Mouse (Mus musculus): Measurements from ENCODE around the gene Sf1.

DNA sequence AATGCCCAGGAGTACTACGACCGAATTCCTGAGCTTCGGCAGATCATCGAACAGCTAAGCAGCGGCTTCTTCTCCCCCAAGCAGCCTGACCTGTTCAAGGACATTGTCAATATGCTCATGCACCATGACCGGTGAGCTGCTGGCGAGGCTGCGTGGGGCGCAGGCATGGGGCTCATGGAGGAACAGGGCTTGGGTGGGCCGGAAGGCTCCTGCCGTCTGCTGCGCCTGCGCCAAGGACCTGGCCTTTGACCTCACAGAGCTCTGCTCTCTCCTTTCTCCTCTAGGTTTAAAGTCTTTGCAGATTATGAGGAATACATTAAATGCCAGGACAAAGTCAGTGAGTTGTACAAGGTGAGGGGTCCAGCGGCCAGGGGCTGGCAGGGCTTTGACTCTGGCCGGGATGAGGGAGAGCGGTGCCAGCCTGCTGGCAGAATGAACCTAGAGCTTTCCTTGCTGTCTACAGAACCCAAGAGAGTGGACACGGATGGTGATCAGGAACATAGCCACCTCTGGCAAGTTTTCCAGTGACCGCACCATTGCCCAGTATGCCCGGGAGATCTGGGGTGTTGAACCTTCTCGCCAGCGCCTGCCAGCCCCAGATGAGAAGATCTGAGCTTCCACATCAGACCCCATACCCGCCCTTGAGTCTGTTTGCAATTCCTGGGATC, 34.2 kb downstream of the Sf1 start:
- no peak for TF ChIP-seq POLR2A (IDR thresholded peaks at IDR 0.05; ENCODE audit: borderline replicate concordance, low read depth, low read length)
- TF ChIP-seq CTCF (IDR thresholded peaks at IDR 0.05; ENCODE audit: low read depth, low read length): no peak

Data from bone marrow macrophage, adult 2 months (primary cell).